Mouse (Mus musculus): ENCODE measurements around the gene Hmg20a.

DNA sequence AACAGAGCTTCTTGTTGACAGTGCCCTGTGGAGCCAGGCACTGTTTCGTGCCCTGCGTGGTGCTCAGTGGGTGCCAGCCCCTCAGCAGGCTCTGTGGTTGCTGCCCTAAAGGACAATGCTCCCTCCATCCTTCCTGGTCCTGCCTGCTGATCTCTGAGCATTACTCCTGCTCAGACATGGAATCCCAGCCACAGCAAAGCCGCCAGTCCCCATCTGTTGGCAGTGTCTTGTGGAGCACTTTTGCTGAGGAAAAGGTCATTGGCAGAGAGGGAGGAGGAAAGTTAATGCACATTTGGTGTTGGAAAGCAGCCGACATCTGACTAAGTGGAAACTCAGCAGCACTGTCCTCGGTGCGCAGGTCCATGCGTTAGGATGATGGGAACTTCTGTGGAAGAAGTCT, 76.7 kb downstream of the Hmg20a start:
- TF ChIP-seq CTCF (IDR thresholded peaks at IDR 0.05; ENCODE audit: control insufficient read depth, insufficient read depth, insufficient replicate concordance, low read depth, low read length) (no peak), POLR2A (IDR thresholded peaks at IDR 0.05; ENCODE audit: control insufficient read depth, low read depth, low read length) (no peak)

Data from testis, adult 2 months (tissue).